Mouse (Mus musculus): ENCODE data around the gene Abraxas1.
A peak's percentile ranks its signal among the peaks of the same experiment; 100 is the strongest.

Gene Abraxas1

GRCm38 (mm10) chr5:100821375-100821774 is 610 bp upstream of the Abraxas1 start:
- DNase-seq: no peak

- DNase-seq: peak in 1 of 2 experiments; percentile 17
Measured at GRCm38 (mm10) chr5:100819568-100820480, 941 bp downstream of the Abraxas1 start.

GRCm38 (mm10) chr5:100818341-100818740 is 2.4 kb downstream of the Abraxas1 start:
- no peak for DNase-seq

- peak; percentile 95 to 97 for DNase-seq
Measured at GRCm38 (mm10) chr5:100798165-100798860, 22.5 kb downstream of the Abraxas1 start, which contains the start of the genes Helq and Mrps18c. Gene Helq, minus strand, starts transcription at chr5:100798598. Gene Mrps18c, plus strand, starts transcription at chr5:100798627.

GRCm38 (mm10) chr5:100794084-100794483 is 26.7 kb downstream of the Abraxas1 start:
- no peak for DNase-seq

- DNase-seq: no peak
Measured at GRCm38 (mm10) chr5:100792261-100792660, 28.5 kb downstream of the Abraxas1 start.

- DNase-seq: no peak
Measured at GRCm38 (mm10) chr5:100787527-100787926, 33.2 kb downstream of the Abraxas1 start.

- no peak for DNase-seq
Measured at GRCm38 (mm10) chr5:100779002-100779401, 41.8 kb downstream of the Abraxas1 start.

- DNase-seq: no peak
Measured at GRCm38 (mm10) chr5:100776900-100777299, 43.9 kb downstream of the Abraxas1 start.

- DNase-seq: no peak
Measured at GRCm38 (mm10) chr5:100775778-100776404, 44.9 kb downstream of the Abraxas1 start.

GRCm38 (mm10) chr5:100771575-100771974 is 49.2 kb downstream of the Abraxas1 start:
- no peak for DNase-seq

- no peak for DNase-seq
Measured at GRCm38 (mm10) chr5:100766026-100766425, 54.7 kb downstream of the Abraxas1 start.

GRCm38 (mm10) chr5:100761736-100762135 is 59.0 kb downstream of the Abraxas1 start:
- DNase-seq: no peak

- DNase-seq: no peak
Measured at GRCm38 (mm10) chr5:100760049-100760663, 60.6 kb downstream of the Abraxas1 start.

GRCm38 (mm10) chr5:100758121-100758520 is 62.6 kb downstream of the Abraxas1 start:
- DNase-seq: no peak
